Mouse (Mus musculus) telencephalon, adult 2 months (tissue): ENCODE measurements at regions not wholly inside any gene's neighbourhood (a gene's known extent, or its start where the extent isn't known, plus 50 kb on each side); places are given as distances from the start of the nearest gene placed in this dataset.

ENCODE experiments used
- DNase-seq: peaks from one replicate; pipeline ENCODE4 v3.0.0-alpha.2; 2011; ENCODE audit warnings: low read depth, low spot score

GRCm38 (mm10) chr6:135610504-135611096 lies 248.3 kb downstream of the Emp1 start:
- DNase-seq: no peak

DNA sequence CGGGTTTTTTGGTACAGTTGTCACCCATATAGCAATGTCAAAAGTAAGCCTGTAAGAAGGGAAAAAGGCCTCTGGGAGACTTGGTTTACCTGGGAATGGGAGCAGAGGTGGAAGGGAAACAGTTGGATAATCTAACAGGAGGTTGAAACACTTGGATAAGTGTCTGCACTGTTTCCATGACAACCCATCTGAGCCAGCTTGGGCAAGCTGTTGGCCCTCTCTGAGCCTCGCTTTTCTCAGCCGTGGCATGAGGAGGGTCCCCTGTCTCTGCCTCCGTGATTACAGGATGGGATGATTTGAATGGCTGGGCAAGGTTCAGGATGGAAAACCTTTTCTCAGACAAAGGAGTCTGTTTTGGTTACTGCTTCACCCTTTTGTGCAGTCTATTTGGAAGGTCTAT lies 265.6 kb downstream of the Emp1 start:
- no peak for DNase-seq

- no peak for DNase-seq
These were observed 266.9 kb downstream of the Emp1 start for GRCm38 (mm10) chr6:135629236-135629635.

DNA sequence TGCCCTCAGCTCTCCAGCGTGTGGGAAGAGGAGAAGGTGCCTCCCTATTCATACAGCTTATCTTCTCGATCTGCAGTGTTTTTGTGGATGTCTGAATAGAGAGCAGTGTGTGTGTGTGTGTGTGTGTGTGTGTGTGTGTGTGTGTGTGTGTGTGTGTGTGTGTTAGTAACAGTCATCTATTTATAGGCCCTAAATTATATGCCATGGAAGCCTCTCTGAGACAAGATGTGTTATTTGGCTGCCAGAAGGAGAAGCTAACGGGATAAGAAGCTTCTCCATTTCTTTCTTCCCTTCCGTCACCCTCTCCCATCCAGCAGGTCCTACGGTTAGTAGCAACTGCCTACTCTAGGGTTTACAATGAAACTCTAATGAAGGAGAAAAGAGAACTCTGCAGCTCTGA lies 270.3 kb downstream of the Emp1 start:
- no peak for DNase-seq

- DNase-seq: peak; percentile 89
These were observed 274.3 kb downstream of the Emp1 start for GRCm38 (mm10) chr6:135636648-135637047.

DNA sequence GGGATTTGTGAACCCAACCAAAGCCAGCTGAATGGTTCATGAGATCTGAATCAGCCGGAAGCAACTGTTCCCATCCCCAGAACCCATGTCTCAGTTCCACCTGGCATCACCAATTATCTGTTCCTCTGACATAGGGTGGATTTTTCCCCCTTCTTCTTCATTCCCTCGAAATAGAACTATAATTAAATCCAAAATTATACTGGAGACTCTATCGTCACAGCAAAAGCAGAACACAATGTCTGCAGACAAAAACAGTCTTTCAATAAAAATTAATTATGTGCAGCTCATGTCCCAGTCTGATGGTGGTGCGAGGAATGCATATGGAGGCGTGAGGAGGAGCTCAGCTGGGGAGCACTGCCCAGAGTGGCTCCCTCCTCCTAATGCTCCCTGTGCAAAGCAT lies 280.4 kb downstream of the Emp1 start:
- DNase-seq: peak; percentile 76

DNA sequence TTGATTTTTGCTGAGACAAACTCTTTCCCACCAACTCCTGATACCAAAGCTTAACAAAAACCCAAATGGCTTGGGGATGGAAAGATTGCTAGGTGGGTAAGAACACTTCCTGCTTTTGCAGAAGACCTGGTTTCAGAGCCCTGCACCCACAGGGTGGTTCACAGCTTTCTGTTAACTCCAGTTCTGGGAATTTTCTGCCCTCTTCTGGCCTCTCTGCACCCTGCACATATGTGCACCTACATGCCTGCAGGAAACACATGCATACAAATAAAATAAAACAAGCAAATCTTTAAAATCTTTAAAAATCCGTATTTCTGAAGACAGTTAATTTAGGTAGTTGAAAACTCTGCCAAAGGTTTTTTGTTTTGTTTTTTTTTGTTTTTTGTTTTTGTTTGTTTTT lies 283.8 kb downstream of the Emp1 start:
- DNase-seq: no peak

DNA sequence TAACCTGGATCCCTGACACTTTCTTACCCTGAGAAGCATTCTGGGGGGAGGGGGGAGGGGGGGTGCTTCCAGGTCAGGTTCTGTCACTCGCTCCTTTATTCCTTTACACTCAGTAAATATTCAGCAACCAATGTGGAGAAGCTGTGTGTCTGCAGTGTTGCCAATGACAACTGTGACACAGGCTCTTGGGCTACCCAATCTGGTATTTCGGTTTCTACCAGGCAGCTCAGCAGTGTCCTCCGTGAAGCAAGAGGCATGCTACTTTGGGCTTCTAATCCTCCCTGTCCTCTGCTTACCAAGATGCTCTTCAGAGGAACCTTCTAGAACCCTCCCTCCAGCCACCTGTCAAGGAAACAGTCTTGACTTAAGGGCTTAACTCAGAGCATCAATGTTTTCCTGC lies 290.7 kb downstream of the Emp1 start:
- no peak for DNase-seq

GRCm38 (mm10) chr6:135662386-135662785 lies 300.0 kb downstream of the Emp1 start:
- peak; percentile 78 for DNase-seq

- peak; percentile 72 for DNase-seq
These were observed 300.6 kb downstream of the Emp1 start for GRCm38 (mm10) chr6:135662801-135663537.
